Mouse (Mus musculus): ENCODE results near the gene Cd4.
"Not testable (repeated sequence)": the region's sequence is repeated elsewhere in the genome, so short reads cannot be mapped to it uniquely, and the experiment has no call there.

Cd4 gene

DNA sequence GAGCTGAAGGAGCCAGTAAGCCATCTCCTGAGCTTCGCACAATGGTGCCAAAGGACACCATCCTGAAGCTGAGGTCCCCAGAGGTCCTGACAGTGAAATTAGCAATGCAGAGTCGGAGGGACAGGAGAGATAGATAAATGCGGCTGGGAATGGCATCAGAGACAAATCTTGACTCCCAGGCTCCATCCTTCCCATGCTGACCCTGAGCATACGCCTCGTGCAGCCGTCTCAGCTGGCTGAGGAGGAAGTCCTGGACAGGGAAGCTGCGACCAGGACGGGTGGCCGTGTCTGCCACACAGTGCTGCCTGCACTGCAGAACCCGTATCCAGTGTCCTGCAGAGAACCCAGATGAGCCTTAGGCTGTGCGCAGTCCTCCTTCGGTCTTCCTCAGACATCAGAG, 33.4 kb downstream of the Cd4 start:
- no peak for DNase-seq (ENCODE audit: extremely low spot score)

GRCm38 (mm10) chr6:124850535-124850934, 37.5 kb downstream of the Cd4 start:
- DNase-seq (ENCODE audit: extremely low spot score): no peak

- DNase-seq (ENCODE audit: extremely low spot score): peak; percentile 96
These were observed 40.7 kb downstream of the Cd4 start for GRCm38 (mm10) chr6:124847305-124847704.

- DNase-seq (ENCODE audit: extremely low spot score): no peak
These were observed 47.5 kb downstream of the Cd4 start, which contains the start of gene Gnb3 for GRCm38 (mm10) chr6:124840241-124841167. TSS of gene Gnb3 (minus strand) at chr6:124840275.

GRCm38 (mm10) chr6:124839805-124840204, 48.2 kb downstream of the Cd4 start:
- DNase-seq (ENCODE audit: extremely low spot score): no peak

GRCm38 (mm10) chr6:124836411-124836810, 51.6 kb downstream of the Cd4 start:
- no peak for DNase-seq (ENCODE audit: extremely low spot score)

GRCm38 (mm10) chr6:124835531-124835930, 52.5 kb downstream of the Cd4 start:
- no peak for DNase-seq (ENCODE audit: extremely low spot score)

GRCm38 (mm10) chr6:124834512-124835081, 53.4 kb downstream of the Cd4 start:
- no peak for DNase-seq (ENCODE audit: extremely low spot score)

GRCm38 (mm10) chr6:124831649-124832048, 56.4 kb downstream of the Cd4 start:
- no peak for DNase-seq (ENCODE audit: extremely low spot score)

- DNase-seq (ENCODE audit: extremely low spot score): not testable (repeated sequence)
These were observed 56.8 kb downstream of the Cd4 start for GRCm38 (mm10) chr6:124831199-124831598.

DNA sequence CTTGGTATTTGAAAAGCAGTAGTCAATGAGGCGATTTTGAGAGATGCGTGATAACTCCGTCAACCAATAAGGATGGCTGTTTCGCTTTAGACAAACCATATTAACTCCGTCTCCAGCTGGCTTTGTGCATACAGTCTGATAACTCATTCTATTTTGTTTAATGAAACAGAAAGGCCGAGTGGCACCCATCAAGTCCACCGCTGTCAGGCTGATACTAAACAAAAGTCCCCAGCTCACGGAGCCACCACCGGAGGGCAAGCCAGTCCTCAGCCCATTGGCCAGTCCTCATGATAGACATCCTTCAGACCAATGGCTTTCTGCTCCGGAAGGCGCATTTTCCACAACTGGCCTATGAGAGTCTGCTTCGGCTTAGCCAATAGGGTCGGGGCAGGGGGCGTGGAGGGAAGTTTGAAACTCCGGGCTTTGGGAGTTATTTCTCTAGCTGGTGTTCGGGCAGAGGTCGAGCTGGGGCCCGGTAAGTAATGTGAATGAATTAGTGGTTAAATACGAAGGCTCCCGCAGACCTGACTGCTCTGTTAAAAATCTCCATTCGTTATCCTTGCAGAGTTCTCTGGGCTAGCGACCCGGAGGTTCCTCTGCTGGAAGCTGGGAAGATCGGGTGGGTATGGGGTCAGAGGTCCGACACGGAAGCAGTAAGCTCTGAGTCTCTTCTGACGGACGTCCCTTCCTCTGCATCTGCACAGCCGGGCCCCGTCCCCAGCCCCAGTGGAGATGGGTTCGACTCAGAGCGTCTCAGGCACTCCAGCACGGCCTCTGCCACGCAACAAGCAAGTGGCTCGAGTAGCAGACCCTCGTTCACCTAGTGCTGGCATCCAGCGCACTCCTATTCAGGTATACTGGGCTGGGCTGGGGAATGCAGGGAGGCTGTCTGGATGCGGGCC, 58.0 kb downstream of the Cd4 start:
- peak; percentile 90 for DNase-seq (ENCODE audit: extremely low spot score)

DNA sequence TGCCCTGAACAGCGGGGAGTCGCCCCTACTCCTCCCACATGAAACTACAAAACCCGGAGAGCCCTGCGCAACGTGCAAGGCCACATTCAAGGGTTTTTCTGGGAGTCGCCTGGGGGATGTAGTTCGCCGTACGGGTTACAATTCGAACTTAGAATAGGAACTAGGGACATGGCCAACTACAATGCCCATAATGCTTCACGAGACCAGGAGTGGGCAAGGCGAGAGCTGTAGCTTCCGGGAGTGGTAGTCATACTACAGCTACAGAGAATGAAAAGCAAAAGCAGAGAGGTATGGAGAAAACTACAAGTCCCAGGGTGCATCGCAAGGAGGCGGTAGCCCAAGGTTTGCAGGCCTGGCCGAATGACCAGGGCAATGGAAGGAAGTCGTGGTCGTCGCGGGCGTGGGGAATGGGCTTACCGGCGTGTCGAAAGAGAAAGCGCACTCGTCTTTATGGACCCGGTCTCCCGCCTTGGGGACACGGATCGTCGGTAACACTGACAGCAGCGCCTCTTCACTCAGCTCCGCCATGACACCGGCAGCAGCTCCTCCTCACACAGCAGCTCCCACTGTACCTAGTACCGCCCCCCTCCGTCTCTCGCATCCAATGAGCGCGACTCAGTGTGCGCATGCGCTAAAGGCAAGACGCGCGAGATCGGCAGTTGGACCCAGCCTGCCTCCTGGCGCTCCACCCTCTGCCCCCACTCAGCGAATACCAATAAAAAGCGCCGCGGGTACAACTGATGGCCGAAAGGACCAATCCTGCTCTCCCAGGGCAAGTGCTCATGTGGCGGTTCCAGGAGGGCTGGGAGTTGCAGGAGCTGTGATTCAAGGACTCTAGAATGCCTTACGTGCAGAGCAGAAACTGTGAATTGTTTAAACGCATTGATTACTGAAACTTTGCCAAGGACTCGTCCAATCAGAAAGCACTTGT, 58.9 kb downstream of the Cd4 start, which contains the start of the genes Usp5 and Cdca3:
Gene Usp5 (minus strand): TSS at position 617 of the 931 bp plus-strand sequence.
Gene Cdca3 (plus strand): TSS at position 680 of the 931 bp plus-strand sequence.
- peak; percentile 98 for DNase-seq (ENCODE audit: extremely low spot score)

DNA sequence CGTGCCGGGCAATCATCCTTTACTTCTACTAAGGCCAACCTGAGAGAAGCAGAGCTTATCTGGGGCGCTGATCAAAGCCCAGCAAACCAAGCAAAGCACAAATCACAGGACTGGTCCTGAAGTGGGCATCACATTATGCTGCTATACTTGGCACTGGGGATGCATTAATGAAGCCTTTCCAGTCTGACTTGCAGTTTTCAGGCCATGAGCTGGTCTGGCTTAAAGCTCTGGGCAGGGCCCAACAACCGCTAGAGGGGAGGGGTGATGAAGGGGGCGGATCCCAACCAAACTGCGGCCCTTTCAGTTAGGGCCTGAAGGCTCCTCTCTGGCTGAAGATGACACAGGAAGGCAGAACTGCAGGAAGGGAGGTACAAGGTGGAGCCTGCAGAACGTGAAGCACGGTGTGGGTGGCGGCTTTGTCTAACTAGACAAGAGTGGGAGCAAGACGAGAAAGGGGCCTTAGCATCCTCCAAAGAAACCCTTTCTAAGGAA, 59.9 kb downstream of the Cd4 start:
- DNase-seq (ENCODE audit: extremely low spot score): peak; percentile 53

- DNase-seq (ENCODE audit: extremely low spot score): no peak
These were observed 66.0 kb downstream of the Cd4 start for GRCm38 (mm10) chr6:124822049-124822448.

GRCm38 (mm10) chr6:124820891-124821290, 67.1 kb downstream of the Cd4 start:
- DNase-seq (ENCODE audit: extremely low spot score): no peak

GRCm38 (mm10) chr6:124817971-124818370, 70.0 kb downstream of the Cd4 start:
- DNase-seq (ENCODE audit: extremely low spot score): no peak

GRCm38 (mm10) chr6:124817563-124817962, 70.5 kb downstream of the Cd4 start:
- no peak for DNase-seq (ENCODE audit: extremely low spot score)

GRCm38 (mm10) chr6:124817125-124817524, 70.9 kb downstream of the Cd4 start:
- no peak for DNase-seq (ENCODE audit: extremely low spot score)

DNA sequence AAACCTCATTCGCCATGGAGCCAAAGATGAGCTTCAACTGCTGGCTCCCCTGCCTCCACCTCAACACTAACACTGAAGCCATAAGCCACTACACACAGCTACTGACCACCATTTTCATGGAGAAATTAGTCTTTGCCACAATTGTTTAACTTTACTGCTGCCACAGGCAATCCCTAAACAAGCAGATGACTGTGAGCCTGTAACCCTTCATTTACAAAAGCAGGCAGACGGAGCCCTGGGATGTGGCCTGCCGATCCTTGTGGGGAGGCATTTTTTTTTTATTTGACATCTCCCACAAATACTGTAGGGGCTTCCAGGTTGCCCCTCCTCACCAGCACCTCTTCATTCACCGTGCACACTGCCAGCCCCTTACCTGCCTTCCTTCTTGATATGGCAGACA, 71.4 kb downstream of the Cd4 start:
- DNase-seq (ENCODE audit: extremely low spot score): no peak

Measured in embryo, embryonic 9.5 days (tissue).